Mouse (Mus musculus) lung, postnatal 10 days (tissue): Measurements from ENCODE around the gene Treh.
"Not testable (repeated sequence)": the region's sequence is repeated elsewhere in the genome, so short reads cannot be mapped to it uniquely, and the experiment has no call there.

Source experiments
- DNase-seq: peaks from one replicate; pipeline ENCODE4 v3.0.0; 2021

Treh gene

DNA sequence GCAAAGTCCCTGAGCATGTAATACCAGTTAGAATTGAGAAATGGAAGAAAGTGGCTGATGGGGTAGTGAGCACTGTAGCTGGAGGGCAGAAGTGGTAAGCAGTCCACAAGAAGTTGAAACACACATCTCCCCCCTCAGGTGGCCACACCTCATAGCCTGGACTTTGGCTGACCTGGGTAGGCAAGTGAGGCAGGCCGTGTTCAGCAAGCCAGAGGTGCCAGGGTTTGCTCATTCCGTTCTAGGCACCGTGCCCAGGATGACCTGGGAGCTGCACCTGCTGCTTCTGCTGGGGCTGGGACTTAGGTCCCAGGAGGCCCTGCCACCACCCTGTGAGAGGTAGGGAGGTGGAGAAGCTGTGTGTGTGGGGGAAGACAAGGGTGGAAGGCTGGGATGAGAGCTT lies at the start of gene Treh:
Treh (plus strand) TSS at position 229 of the 400 bp plus-strand sequence.
- no peak for DNase-seq

DNA sequence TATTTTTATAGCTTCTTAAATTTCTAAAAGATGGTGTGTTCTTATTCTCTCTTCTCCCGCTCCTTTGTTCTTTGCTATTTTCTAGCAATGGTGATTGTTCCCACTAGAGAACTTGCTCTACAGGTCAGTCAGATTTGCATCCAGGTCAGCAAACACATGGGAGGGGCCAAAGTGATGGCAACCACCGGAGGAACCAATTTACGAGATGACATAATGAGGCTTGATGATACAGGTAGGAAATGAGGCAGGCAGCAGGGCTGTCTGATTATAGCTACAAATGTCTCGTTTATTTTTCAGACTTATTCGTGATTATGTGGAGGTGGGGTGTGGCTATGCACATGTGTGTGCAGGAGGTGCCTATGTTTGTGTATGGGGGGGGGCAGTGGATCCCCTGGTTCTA lies 48.6 kb upstream of the Treh start:
- no peak for DNase-seq

DNA sequence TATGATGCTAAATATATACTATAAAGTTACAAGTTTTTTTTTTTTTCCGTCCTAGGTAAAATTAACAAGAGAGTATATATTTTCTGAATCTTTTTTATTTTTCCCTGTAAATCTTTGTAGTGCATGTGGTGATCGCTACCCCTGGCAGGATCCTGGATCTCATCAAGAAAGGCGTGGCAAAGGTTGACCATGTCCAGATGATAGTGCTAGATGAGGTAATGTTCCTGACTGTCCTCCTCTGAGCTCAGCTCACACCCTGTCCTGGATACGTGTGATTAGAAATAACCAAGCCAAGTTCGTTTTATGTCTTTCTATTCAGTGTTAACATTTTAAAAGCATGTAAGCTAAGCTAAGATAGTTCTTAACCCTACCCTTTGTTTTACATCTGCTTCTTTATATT lies 46.8 kb upstream of the Treh start:
- no peak for DNase-seq

DNA sequence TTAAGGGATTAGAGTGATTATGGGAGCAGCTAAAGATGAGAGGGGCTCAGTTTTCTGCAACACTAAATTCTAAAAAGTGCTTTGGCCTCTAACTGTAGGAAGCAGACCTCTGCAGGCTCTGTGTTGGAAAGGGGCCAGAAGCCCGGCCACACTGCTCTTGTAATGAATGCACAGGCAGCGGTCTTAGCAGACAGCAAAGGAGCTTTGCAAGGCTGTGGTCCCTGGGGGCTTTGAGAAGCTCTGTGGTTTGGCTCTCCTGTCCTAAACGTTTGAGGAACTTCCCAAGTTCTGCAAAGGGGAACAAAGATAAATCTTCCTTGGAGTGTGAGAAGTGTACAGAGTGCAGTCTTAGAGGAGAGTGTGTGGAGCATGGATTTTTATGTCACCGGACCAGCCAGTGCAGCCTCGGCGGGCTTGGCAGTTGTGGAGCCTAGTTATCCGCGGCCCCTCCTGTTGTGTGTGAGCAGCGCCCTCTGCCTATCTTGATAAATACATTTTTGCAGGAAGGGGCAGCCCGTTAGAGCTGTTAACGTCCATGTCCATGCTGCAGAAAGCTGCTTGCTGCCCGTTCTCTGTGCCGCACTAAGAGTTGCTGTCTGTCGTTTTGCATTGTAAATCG lies 35.4 kb upstream of the Treh start:
- DNase-seq: peak; percentile 27

DNA sequence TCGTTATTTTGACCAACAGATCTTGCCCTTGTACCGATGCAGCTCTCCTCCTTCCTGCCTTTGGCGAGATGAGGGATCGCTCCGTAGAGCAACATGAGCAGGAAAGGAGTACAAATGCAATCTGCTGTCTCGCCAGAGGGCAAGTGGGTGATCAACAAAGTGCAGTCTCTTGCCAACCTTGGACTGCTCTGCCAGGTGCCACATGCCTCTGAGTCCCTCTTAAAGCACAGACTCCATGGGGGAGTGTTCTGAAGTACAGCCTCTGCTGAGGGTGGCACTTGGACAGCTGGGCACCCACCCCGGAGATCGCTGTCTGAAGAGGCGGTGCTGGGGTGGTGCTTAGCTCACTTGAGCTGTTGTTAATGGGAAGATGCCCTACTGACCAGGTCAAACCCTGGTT lies 34.3 kb upstream of the Treh start:
- not testable (repeated sequence) for DNase-seq

DNA sequence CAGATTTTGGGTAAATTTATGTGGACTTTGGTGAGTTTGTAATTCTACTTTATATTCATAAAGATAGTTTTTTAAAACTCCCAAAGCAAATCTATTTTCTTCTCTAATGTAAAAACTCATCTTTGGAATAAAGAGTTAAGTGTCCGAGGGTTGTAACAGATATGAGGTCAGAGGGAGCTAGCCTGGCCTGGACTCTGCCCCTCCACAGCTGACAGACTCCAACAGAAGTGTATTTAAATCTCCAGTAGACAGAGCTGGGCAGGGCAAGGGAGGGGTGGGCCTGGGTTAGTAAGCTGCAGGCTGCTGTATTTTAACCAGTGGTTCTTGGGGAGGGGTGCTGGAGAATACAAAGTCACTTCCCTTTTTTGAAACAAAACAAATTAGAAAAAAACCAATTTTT lies 33.0 kb upstream of the Treh start:
- not testable (repeated sequence) for DNase-seq

DNA sequence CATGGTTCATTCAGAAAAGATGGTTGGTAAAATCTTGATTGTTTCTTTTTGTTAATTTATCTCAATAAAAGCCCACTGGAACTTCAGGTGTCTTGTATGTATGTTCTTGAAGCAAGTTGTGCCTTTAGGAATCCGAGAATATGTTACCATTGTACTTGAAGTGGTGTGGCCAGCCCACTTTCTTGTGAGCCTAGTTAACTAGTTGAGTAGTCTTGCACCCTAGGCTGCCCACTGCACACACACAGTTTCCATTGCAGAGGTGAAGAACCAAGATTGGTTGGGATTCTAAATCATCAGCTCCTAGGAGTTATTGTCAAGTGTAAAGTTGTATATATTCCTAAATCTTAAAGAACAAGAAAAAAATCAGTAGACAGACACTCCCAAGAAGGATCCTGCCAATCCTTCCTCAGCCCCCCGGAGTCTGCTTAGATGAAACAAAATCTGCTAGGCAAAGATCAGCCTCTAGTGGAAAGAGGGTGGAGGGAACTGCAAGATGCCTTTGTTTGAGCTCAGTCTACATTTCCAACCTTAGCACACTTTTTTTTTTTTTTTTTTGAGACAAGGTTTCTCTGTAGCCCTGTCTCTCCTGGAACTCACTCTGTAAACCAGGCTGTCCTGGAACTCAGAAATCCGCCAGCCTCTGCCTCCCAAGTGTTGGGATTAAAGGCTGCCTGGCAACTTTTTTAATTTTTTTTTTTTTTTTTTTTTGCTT lies 32.2 kb upstream of the Treh start:
- no peak for DNase-seq

DNA sequence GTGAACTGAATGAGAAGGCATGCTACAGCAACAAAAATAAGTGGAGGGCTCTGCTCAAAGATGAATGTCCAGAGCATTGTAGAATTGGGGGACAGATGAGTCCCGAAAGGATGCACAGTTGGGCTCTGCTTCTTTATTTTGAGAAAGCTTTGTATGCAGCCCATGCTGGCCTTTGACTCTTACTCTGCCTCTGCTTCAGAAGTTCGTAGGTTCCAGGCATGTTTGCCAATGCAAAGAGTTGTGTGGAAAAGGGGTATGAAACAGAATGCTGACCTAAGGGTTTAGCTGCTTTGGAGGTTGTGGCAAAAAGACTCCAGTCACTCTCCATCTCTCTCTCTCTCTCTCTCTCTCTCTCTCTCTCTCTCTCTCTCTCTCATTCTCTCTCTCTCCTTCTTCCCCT lies 31.4 kb upstream of the Treh start:
- no peak for DNase-seq

DNA sequence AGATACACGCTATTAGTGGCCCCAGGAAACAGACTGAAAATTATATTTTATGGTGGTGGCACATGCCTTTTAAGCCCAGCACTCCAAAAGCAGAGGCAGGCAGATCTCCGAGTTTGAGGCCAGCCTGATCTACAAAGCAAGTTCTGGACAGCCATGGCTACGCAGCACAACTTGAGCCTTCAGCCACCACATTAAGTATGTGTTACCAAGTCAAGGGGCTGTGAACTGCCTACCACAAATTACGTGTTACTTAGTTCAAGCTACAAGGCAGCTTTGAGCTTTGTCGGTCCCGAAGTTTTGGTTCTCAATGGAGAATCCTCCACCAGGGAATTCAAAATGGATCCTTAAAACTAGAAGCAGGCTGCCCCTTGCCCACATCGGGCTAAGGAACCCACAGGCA lies 29.9 kb upstream of the Treh start:
- no peak for DNase-seq

DNA sequence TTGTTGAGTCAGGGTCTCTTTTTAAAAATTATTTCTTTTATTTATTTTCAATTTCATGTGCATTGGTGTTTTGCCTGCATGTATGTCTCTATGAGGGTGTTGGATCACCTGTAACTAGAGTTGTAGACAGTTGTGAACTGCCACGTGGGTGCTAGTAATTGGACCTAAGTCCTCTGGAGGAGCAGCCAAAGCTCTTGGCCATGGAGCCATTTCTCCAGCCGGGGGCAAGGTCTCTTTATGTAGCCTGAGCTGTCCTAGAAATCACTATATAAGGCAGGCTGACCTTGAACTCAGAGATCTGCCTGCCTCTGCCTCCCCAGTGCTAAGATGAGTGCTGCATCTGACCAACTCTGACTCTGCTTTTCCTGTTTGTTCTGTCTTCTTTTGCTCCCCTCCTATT lies 28.8 kb upstream of the Treh start:
- DNase-seq: no peak

DNA sequence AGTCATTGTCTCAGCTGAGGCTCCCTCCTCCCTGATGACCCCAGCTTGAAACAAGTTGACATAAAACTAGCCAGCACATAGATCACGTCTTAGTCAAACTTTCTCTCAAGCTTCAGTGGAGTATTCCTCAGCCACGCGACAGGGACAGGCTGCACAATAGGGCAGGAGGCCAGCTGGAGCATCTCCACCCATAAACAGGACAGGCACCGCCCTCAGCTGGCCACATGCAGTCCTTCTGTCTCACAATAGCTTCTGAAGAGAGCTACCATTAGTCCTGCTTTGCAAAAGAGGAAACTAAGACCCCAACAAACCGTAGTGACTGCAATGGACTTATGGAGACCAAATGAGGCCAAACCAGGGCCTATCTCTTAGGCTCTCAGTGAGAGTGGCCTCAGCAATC lies 27.6 kb upstream of the Treh start:
- peak; percentile 92 for DNase-seq

DNA sequence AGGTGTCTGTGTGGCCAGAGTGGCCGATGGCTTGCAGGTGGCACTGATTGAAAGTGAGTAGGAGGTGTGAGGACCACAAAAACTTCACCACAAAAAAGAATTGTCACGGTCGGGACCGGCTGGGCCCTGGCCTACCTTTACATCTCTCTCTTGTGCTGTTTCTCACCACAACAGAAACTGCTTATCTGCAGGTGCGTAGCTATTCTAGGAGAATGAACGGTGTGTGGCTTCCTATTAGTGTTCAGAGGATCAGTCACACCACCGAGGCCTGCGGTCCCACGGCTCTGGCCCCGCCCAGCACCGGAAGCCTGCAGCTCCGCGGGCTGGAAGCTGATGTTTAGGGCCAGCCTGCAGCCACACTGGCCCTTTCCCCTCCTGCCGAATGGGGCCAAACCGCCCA lies 27.1 kb upstream of the Treh start:
- DNase-seq: peak; percentile 53

DNA sequence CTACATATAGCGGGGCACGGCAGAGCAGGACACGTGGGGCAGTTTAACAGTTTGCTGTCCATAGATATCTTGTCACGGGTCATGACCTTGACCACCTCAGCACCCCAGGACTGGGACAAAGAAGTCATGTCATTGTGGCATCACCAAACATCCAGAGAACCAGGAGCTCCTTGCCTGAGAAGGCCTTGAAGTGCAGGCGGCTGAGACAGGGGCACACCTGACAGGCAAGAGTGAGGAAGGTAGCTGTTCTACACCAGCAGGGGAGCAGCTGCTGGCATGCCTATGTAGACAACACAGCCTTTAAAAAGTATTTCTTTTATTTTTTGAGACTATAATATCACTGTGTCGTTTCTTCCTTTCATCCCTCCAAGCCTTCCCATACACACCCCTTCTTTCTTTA lies 26.7 kb upstream of the Treh start:
- no peak for DNase-seq

DNA sequence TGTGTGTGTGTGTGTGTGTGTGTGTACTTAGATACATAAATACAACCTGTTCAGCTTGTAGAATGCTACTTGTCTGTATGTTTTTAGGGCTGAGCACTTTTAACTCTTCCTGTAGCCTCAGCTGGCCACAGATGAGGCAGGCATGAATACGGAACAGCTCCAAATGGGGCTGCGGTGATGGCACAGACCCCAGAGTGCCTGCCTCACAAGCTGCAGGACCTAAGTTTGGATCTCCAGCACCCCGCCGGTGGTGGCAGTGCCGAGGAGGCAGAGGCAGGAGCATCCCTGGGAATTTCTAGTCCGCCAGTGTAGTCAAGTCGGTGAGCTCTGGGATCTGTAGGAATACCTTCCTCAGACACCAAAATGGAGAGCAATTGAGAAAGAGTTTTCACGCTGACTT lies 26.0 kb upstream of the Treh start:
- no peak for DNase-seq

DNA sequence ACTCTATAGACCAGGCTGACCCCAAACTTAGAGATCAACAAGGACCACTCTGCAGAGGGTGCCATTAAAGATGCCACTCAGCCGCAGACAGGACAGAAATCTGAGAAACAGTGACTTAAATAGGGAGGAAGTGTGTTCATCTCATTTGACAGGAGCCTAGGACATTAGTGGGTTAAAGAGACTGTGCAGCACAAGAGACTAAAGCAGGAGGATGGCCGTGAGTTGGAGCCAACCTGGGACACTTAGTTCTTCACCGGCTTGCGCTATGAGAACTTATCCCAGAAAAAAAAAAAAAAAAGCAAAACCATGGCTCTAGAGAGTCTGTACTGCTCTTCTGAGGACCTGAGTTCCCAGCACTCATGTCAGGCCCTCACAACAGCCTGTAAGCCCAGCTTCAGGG lies 25.4 kb upstream of the Treh start:
- no peak for DNase-seq

DNA sequence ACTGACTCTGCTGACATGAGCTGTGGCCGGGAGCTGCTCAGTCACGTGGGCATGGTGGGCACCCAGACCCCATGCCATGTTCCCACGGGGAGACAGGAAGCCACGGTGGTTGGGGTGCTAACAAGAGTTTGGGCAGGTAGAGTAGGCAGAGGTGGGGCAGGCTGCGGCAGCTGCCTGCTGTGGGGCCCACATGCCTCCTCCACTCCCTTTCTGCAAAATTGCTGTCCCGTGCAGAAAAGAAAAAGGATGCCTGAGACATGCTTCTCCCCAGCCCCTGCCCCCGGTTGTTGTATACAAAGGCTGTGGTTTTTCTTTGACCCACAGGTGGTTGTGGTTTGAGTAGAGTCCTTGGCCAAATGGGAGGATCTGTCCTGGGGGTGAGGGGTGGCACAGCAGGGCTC lies 24.2 kb upstream of the Treh start:
- DNase-seq: peak; percentile 21

DNA sequence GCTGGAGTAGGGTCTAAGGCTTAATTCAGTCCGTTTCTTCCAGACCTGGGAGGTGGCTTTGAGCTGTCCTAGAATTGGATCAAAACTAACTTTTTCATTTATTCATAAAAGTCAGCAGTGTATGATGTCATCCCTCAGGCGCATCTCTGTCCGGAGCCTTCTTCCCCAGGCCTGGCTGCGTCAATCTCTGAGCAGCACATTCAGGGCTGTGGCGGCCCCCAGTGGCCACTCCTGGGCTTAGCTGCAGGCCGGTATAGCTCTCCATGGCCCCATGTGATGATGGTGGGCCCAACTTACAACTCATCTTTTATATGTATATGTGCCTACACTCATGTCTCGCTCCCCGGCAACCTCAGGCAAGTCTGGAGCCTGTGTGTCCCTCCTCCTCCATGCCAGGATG lies 21.0 kb upstream of the Treh start:
- peak; percentile 88 for DNase-seq

DNA sequence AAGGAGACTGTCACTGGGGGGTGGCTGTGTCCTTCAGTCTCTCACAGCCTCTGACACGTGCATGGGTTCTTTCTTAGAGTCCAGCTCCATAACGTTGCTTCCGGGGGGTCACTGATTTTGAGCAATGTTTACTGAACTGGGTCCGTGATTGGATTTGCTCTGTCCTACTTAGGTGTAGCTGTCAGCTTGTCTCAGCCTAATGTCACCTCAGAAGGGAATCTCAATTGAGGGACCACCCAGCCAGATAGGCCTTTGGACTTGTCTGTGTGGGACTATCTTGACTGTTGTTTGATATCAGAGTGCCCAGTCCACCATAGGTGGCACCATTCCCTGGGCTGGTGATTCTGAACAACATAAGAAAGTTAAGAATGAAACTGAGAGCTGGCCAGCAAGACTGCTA lies 19.1 kb upstream of the Treh start:
- DNase-seq: no peak

DNA sequence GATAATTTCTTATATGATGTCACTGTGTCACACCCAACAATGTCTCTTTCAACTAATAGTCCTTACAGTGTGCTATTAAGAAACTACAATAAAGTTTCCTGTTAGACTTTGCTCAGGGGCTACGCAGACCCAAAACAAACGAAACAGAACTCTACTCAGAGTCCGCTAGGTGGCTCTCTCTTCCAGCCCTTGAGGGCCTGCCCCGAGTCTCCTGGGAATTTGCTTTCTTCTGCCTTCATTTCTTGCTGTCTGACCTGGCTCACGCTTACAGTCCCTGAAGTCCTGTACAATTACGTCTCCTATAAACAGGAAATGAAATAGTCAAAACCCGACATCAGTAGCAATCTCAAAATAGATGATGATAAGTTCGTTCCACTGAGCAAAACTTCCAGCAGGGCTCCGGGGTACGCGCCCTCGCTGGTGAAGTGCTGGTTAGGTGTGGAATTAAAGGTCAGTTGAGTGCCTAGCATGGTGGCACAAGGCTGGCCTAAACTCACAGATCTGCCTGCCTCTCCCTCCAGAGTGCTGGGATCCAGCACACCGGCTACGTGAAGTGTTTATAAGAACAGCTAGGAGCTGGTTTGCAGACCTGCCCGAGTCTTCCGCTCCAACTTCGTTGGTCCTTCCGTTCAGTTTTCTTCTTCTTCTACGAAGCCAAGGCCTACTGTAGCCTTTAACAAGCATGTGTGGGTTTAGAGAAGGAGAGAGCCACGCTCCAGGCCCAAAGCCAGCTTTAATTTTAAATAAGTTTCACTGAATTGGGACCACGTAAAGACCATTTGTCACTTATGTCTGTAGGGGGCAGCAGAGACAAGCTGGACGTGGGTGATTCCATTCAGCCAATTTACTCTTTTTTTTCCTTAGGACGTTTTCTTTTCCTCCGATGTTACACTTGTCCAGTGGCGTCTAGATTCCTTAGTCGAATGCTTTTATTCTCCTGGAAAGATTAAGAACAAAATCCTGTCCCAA lies 17.7 kb upstream of the Treh start:
- peak; percentile 84 for DNase-seq

DNA sequence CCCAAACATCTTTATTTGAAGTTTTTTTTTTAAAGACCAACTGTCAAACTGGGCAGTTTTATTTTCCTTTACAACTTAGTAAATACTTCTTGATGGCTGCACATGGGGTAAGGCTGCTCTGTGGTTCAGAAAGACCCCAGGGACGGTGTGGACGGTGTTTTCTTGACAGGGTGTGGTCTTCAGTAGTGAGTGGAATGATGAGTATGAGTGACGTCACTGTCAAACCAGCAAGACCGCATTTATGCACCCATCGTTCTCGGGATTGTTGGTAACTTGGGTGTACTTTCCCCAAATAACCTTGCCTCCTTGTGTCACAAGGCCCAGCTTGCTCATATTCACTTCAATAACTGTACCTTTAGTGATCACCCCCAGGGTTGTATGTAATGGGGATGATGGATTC lies 9.3 kb upstream of the Treh start:
- no peak for DNase-seq

DNA sequence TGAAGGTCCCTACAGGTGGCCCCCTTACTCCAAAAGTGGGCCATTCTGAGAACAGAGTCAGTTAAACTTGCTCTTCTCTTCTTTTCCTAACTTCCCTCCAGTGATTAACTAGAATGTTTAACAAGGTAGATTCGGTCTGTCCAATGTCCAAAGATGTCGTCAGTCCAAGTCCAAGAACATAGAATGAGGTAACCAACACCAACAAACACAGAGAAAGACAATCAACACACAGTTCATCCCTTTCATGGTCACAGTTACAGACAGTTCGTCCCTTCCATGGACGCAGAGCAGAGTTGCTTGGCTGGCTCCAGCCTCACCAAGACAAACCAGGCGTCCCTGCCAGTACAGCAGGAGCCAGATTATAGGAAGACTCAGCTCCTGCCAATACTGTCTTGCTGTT lies 1.6 kb upstream of the Treh start:
- DNase-seq: no peak

DNA sequence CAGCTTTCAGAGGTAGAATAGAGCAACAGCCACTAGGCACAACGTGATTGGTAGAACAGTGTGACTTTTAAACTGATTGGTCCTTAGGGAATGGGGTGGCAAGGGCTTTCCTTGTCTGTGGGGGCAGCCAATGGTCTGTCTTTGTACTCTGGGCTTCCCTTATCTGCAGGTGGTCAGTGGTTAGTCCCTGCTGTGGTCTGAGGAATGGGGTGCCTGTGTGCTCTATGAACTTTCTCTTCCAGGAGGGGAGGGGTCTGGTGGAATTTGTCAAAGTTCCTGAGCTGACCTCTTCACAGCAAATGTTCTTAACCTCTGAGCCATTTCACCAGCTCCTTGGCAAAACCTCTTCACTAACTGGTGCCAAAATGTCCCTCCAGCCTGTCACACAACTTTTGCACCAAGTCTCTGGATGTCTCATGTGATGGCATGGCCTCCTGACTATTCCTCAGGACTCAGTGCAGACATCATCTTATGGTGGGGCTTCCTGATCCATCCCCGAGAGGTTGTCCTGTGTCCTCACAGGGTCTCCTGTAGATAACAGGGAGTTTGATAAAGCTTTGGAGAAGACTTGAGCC lies 655 bp upstream of the Treh start:
- DNase-seq: no peak

DNA sequence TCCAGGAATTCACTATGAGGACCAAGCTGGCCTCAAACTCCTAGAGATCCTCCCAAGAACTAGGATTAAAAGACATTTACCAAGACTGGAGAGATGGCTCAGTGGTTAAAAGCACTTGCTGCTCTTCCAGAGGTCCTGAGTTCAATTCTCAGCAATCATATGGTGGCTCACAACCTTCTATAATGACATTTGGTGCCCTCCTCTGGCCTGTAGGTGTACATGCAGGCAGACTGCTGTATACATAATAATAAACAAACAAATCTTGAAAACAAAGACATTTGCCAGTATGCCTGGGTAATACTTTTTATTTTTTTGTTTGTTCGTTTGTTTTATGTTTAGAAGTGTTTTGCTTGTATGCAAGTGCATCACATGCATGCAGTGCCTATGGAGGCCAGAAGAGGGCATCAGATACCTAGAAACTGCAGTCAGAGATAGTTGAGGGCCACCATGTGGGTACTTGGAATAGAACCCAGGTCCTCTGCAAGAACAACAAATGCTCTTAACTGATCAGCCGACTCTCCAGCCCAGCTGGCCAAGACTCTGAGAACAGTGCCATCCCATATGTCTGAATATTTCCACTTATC lies 5.3 kb downstream of the Treh start:
- DNase-seq: no peak
